Mouse (Mus musculus) large intestine, adult 2 months (tissue): Measurements from ENCODE around the gene Limch1. TPM values are rescaled to one million over a fixed set of nuclear protein-coding genes. Genes with fewer than 3 reads are reported as not detected.

Source experiments
- polyA plus RNA-seq: library from polyadenylated mRNA; depleted of rRNA; stranded (reverse); fragments of >200 nt; gene quantifications from 2 replicates; pipeline ENCODE4 v1.2.3, GENCODE M21; 2012; rRNA removed

The Limch1 gene
- polyA plus RNA-seq, 1 experiment, result 1.3 TPM

Other genes starting within 250 kb of the Limch1 start
- gene Apbb2, start 127.0 kb upstream of the Limch1 start, polyA plus RNA-seq, result 4.7 and 11.1 TPM in 2 replicates
- gene Uchl1, start 69.7 kb upstream of the Limch1 start, polyA plus RNA-seq, result 16.6 and 24.1 TPM in 2 replicates